Mouse (Mus musculus): ENCODE measurements around the gene Psmb5.
A peak's percentile ranks its signal among the peaks of the same experiment; 100 is the strongest.

Psmb5 gene

DNA sequence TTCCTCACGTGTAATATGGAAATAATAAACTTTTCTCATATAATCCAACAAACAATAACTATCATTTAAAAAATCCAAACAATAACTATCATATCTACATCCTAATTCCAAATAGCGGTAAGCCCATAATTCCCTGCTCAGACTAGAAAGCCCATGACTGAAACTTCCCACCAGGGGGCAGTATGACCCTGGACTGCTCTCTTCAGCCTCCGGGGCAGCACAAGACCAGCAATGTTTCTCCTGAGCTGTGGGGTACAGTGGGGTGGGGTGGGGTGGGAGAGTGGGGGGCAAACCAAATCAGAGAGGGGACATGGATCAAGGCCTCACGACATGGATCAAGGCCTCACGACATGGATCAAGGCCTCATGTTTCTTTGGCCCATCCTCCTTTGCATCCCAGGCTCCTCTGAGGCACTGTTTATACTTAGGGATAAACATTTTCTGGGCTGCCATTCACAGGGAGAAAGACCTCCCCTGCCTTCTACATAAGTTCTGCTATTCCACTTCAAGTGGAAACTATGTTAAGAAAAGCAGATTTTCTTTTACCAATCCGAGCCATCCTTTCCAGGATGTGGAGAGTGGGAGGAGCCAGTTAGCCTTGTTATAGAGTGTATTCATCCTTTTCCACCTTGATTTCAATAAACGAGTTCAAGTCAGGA lies 34.0 kb downstream of the Psmb5 start:
- peak; percentile 83 for DNase-seq

DNA sequence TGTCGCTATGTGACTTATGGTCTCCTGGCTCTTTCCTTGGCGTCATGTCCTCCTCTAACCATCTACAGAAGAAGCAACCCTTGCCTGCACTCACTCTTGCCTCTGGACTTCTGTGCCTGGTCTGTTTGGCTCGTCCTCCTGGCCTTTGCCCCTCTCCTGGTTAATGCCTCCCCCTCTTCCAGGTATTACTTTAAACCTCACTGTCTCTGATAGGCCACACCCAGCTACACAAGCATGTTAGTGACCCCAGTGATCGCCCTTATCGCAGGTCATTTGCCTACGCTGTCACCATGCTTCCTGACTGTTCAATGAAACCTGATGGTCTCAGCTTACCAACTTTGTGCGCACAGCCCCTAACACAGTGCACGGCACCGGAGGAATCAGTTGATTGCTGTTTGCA lies 35.3 kb downstream of the Psmb5 start:
- no peak for DNase-seq

DNA sequence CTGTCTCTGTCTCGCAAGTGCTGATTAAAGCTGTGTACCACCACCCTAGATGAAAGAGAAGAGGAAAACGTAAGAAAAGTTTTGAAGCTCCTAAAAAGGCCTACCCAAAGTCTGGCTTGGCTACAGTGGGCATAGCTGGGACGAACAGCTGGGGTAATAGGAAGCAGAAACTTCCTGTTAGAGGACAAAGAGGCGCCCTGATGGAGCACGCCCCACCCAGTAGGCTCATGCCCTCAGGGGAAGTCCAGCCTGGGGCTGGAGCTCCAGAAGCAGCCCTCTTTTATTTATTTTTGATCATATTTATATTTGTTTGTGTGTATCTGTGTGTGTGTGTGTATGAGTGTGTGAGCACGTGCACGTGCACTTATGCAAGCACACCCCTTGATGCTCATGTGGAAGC lies 38.2 kb downstream of the Psmb5 start:
- DNase-seq, result peak; percentile 54

DNA sequence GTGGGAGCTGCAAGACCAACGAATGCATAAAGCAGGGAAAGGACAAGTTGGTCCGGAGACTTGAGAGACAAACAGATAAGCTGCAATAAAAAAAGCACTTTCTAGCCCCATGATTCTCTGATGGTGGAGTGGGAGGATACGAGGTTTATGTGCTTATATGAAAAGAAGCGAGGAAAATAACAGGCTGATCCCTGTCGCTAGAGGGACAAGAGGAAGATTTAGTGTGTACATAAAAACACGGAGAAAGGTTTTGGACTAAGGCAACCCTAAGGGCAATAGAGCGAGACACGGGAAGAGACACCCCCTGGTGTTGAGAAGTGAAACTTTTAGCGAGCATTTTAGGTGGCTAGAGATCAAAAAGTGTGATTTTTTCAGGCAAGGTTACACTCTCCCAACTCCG lies 39.8 kb downstream of the Psmb5 start:
- peak; percentile 76 for DNase-seq

DNA sequence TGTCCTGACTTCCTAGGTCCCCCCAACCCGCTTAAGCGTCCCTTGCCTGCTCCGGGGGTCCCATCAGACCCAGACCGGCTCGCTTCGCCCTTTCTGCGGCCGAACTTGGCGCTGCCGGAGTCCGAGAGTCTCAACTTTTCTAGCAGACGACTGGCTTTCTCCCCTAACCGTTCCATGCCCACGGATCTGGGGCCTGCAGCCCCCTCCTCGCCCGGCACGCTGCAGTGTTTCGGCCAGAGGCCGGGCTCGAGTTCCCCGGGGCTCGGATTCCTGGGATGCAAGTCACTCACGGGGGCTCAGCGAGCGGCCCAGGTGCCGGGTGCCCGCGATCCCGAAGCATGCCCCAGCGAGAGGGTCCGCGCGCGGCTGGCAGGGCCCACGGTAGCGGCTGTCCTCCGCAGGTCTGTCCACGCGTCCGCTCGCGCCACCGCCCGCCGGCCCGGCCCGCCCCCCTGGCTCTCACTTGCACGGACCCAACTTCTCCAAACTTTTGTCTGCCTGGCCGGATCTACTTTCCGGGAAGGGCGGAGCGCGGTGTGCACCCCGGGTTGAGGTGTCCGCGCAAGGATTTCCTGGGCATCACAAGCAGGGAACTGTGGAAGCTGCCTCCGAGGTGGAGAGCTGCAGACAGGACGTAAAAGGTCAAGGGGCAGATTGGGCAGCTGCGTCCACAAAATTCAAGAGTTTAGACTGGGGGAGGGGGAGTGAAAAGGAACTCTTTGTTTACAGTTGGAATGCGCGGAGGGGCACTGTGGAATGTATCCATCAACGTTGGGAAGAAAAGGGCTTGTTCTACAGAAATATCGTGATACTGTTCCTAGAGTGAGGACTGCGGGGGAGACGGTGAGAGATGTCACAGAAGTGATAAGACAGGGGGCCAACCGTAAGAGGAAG lies 40.5 kb downstream of the Psmb5 start, which contains the start of gene Ajuba:
Gene Ajuba, minus strand, starts transcription at position 470 of the 894 bp plus-strand sequence.
- DNase-seq, result peak; percentile 96

DNA sequence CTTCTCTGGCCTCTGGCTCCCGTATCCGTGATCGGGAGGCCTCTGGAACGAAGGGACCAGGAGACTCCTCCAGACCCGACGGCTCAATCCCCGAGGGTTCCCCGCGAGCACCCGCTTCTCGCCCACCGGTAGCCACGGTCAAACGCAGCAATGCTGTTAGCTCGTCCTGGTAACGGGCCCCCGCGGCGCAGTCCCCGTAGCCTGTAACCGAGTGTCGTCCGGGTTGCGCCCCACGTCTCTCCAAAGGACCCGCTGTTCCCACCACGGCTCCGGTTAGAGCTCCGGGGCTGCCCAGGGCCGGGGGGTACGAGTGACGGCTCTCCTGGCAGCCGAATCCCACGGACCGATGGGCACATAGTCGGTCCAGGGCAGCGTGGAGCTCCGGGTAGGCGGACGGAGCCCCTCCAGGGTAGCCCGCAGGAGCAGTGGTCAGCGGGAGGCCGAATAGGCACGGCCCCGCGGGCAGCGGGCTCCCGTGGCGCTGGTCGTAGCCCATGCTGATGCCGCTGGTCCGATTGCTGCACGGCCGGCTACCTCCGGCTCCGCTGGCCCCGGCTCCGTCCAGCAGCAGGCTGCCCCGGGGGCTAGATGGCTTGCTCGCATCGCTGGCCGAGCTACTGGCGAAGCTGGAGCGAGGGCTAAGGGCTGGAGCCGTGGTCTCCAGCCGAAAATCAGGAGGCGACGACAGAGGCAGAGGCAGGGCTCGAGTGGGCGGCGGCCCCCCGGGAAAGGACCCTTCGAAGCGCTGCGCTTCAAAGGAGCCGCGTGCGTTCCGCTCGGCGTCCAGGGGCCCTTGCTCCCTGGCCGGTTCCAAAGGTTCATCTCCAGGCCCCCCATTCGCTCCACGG lies 41.4 kb downstream of the Psmb5 start:
- DNase-seq, result no peak

DNA sequence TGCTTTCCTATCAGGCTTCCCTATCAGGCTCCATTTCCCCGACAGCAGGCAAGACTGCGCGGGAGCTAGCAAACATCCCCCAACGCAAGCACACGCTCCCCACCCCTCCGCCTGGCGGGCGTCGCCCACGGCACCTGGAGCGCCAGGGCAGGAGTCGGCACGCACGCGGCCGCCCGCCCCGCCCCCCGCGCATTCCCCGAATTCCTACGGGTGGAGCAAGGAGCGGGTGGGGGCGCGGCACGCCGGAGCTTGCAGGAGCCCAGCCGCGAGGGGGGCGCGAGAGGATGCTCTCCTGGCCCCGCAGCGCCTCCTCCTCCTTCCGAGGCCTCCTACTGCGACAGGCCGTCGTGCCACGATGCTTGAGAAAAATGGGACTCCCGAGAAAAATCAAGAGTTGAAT lies 42.2 kb downstream of the Psmb5 start:
- peak; percentile 86 for DNase-seq

DNA sequence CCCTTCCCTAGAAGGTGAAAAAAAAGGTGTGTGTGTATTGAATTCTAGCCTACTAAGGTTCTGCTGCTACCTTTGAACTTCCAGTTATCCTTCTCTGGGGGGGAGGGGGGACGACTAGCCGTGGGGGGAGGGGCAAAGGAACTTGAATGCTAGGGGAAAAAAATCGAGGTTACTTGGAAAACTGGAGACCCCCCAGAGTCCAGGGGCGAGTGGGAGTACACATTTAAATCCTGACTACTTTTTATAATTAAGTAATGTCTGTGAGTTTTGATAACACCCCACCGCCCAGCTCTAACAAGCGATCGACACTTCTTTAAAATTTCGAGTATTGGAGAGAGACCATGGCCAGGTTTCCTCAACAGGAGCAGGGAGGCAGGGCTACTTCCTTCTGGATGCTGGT lies 42.8 kb downstream of the Psmb5 start:
- no peak for DNase-seq

DNA sequence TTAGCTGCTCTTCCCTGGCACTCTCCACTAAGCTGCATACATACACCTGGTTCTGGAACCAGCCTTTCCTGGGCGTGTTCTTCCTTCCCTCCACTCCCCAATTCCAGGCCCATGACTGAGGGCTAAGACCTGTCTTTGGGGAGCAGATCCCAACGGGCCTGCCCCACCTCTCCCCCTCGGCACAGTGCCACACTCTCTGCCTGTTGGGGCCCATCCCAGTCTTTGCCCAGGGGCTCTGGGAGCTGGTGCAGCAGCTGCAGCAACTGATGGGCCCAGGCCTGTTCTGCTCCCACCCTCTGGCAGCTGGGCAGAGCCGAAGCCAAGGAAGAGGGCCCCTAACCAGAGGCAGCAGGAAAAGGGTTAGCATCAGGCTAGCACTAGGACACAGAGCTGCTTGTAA lies 43.6 kb downstream of the Psmb5 start:
- DNase-seq, result no peak

DNA sequence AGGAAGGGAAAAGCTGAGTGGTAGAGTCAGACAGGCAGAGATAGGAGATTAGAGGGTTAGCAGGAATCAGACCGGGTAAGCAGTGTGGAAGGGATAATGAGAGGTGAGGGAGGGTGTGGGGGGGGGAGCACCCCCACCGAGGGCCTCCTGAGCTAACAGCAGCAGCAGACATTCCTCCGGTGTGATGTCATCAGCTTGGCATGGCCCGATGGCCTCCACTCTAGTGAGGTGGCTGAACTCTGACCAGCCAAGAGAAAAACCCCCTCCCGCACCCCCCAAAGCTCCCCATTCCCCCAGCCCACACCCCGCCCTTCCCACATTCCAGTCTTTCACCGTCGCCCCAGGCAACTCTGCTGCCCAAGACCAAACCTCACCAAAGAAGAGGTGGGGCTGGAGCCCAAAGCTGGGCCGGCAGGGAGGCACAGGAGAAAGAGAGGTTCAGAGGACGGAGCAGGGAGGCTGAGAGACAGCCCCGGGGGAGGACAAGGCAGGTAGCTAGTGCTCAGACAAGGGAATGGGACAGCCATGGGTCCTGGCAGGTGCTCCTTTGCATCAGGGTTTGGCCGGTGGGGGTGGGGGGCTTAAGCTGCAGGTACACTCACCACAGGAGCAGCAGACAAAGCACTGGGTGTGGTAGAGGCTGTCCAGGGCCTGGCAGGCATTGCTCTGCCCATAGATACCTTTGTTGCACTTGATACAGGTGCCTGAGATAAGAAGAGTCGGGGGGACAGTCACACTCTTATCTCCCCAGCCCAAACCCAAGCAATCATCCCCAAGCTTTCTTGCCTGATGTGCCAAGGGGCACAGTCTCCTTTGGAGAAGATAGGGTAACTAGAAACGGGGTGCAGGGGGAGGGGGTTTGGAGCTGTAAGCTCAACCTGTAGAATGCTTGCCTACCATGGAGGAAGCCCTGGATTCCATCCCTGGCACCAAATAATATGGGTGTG lies 44.8 kb downstream of the Psmb5 start:
- DNase-seq, result peak; percentile 77

DNA sequence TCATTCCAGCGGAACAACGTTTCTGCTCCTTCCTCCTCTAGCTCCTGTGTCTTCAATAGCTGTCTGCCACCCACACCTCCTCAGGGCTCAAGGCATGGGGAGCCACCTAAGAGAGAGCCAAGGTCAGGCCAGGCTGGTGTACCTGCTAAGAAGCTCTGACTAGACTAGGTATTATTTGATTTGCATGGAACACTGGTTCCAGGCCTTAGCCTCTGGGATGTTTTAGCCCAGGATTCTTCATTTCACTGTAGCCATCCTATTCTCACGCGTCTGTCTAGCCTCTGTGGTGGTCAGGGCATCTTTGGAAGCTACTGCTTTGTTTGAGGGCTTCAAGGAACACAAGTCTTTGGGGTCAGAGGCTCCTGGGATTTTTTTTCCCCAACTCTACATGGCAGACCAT lies 45.7 kb downstream of the Psmb5 start:
- no peak for DNase-seq

DNA sequence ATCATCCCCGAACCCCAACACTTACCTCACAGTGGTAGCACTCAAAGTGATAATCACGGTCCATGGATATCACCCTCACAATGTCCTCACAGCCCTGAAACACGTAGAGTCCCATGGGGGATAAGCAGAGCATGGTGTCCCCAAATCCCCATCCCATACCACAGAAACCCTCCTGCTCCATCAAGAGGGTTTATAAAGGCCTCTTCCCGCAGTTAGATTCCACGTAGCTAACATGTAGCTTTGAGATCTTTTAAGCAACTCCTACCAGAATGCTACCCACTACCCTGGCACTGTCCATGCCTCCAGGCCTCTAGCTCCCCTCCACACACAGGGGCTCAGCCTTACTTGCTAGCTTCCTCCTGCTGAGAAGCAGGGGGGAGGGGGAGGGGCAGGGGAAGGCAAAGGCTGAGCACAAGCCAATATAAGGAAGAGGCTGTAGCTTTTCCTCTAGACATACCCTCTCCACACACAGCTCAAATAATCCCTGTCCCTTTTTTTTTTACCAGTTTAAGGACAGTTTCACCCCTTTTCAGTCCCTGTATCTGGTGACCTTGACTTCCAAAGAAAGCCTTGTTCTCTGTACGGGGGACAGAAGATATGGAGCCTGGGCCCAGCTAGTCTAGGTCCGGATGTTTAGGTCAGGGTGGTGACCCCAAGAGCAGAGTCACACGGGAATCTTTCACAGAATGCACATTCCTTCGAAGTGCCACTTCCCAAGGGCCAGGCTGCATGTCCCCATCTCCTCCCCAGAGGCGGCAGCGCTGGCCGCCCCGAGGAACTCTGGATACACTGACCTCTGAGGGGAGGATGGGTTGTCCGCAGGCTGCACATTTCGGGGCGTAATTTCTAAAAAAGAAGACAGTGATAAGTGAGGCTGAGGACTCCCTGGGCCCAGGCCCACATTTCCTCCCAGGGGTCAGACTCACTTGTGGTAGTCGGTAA lies 48.1 kb downstream of the Psmb5 start:
- peak; percentile 46 for DNase-seq

DNA sequence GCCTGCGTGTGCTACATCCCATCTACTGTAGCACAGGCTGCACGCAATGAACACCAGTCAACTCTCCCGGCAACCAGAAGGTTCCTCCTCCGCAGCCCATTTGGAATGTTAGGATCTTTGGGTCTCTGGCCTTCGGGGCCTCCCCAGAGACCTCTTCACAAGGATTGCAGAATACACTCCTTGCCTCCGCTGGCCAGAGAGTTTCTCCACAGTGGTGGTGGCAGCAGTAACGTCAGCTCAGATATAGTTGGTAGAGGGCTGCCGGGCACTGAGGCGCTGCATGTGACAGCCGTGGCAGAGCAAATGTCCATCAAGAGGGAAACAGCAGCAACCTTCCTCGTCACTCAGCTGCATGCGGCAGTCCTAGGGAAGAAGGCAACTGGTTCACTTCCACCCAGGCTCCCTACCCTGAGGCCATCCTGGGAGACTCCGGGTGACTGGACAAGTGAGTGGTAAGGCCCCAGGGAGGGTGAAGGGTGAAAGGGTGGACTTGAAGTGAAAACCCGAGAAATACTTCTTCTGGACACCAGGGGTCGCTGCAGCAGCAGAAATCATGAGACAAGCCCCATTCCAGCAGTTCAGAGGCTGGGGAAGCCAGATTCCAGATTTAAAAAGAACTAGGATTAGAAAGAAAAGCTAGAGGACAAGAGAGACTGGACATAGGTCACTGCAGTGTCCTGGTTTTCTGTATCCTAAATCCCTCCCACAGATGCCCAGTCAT lies 49.0 kb downstream of the Psmb5 start:
- DNase-seq, result peak; percentile 89

All from lung, postnatal 36 days (tissue).